Mouse (Mus musculus) CH12.LX (cell line): ENCODE measurements around the gene Mrpl3. TPM values are rescaled to one million over a fixed set of nuclear protein-coding genes. Genes with fewer than 3 reads are reported as not detected.

Experiments
- DNase-seq: peaks from one replicate; pipeline ENCODE4 v3.0.0-alpha.2; 2013; ENCODE audit errors: extremely low read depth
- H3K27ac ChIP-seq: 2 replicates; pipeline ENCODE4 v1.5.1; 2012; ENCODE audit warnings: low read depth, mild to moderate bottlenecking, control low read depth, moderate library complexity; ENCODE audit not compliant: insufficient read depth
- H3K27me3 ChIP-seq: replicated peaks from 2 replicates; pipeline ENCODE3; 2012; ENCODE audit warnings: inconsistent platforms
- H3K36me3 ChIP-seq, 2 experiments: replicated peaks in 1 of 2; 2 replicates each; pipeline versions ENCODE3 to v1.6.1; 2012; ENCODE audit warnings: inconsistent platforms in 1 of 2, low read length in 1 of 2, mild to moderate bottlenecking in 1 of 2, mixed read lengths in 1 of 2, moderate library complexity in 1 of 2; ENCODE audit not compliant: control insufficient read depth in 1 of 2, insufficient read depth in 1 of 2
- H3K4me1 ChIP-seq, 2 experiments: 2 replicates each; pipeline ENCODE4 v1.6.1; 2012; ENCODE audit warnings: inconsistent platforms in 1 of 2, moderate library complexity in 1 of 2; ENCODE audit not compliant: insufficient read depth in 2 of 2, control insufficient read depth in 1 of 2
- H3K4me2 ChIP-seq: 2 replicates; pipeline ENCODE4 v1.6.1; 2012; ENCODE audit warnings: low read depth, mild to moderate bottlenecking, control low read depth; ENCODE audit not compliant: poor library complexity, insufficient read depth, severe bottlenecking
- H3K4me3 ChIP-seq, 3 experiments: fragments of 150-350 bp in 1 of 3; sonication (generic) in 1 of 3; replicated peaks in 1 of 3; 2 replicates each; pipeline versions ENCODE3 to v1.5.1; 2011 to 2012; ENCODE audit warnings: low read depth in 2 of 3, low read length in 2 of 3, mild to moderate bottlenecking in 2 of 3, moderate library complexity in 2 of 3, control low read depth in 1 of 3, improper control_type of control experiment in 1 of 3, inconsistent platforms in 1 of 3, mixed read lengths in 1 of 3; ENCODE audit not compliant: poor library complexity in 1 of 3
- H3K79me2 ChIP-seq: replicated peaks from 2 replicates; pipeline ENCODE4 v1.6.1; 2012; ENCODE audit warnings: mild to moderate bottlenecking, moderate library complexity; ENCODE audit not compliant: control insufficient read depth, poor library complexity, insufficient read depth, severe bottlenecking; ENCODE audit errors: extremely low read depth
- H3K9ac ChIP-seq: 2 replicates; pipeline ENCODE4 v1.6.1; 2012; ENCODE audit warnings: low read depth, mild to moderate bottlenecking, control low read depth, moderate library complexity; ENCODE audit not compliant: insufficient read depth
- H3K9me3 ChIP-seq: replicated peaks from 2 replicates; pipeline ENCODE3; 2012; ENCODE audit warnings: low read length, inconsistent platforms, mixed read lengths
- BHLHE40 ChIP-seq: IDR thresholded peaks from 2 replicates; pipeline ENCODE4 v1.6.1; 2011; ENCODE audit warnings: mild to moderate bottlenecking, low read depth, low read length, improper control_type of control experiment
- CTCF ChIP-seq, 2 experiments: IDR thresholded peaks in 1 of 2; conservative IDR thresholded peaks in 1 of 2; 2 replicates each; pipeline ENCODE4 v1.5.1; 2011 to 2012; ENCODE audit warnings: low read depth in 2 of 2, low read length in 2 of 2, improper control_type of control experiment in 1 of 2, inconsistent platforms in 1 of 2, mild to moderate bottlenecking in 1 of 2, moderate library complexity in 1 of 2
- E2F4 ChIP-seq: IDR thresholded peaks from 2 replicates; pipeline ENCODE4 v1.6.1; 2011; ENCODE audit warnings: low read depth, low read length, improper control_type of control experiment; ENCODE audit not compliant: insufficient replicate concordance
- ELF1 ChIP-seq: IDR thresholded peaks from 2 replicates; pipeline ENCODE4 v1.6.1; 2014; ENCODE audit warnings: low read depth, mild to moderate bottlenecking, inconsistent platforms, low read length, improper control_type of control experiment
- EP300 ChIP-seq: IDR thresholded peaks from 2 replicates; pipeline ENCODE4 v1.6.1; 2011; ENCODE audit warnings: low read length, improper control_type of control experiment
- ETS1 ChIP-seq: conservative IDR thresholded peaks from 2 replicates; pipeline ENCODE4 v1.6.1; 2012; ENCODE audit warnings: low read depth, mild to moderate bottlenecking, inconsistent platforms, low read length, improper control_type of control experiment, moderate library complexity
- HCFC1 ChIP-seq: IDR thresholded peaks from 2 replicates; pipeline ENCODE4 v1.6.1; 2012; ENCODE audit warnings: low read depth, mild to moderate bottlenecking, inconsistent platforms, low read length, improper control_type of control experiment
- IRF4 ChIP-seq: IDR thresholded peaks from 2 replicates; pipeline ENCODE4 v1.6.1; 2014; ENCODE audit warnings: low read depth, mild to moderate bottlenecking, inconsistent platforms, low read length, improper control_type of control experiment
- JUND ChIP-seq: conservative IDR thresholded peaks from 2 replicates; pipeline ENCODE4 v1.6.1; 2011; ENCODE audit warnings: low read depth, low read length, improper control_type of control experiment
- MAFK ChIP-seq: IDR thresholded peaks from 2 replicates; pipeline ENCODE4 v1.6.1; 2011; ENCODE audit warnings: low read length, improper control_type of control experiment; ENCODE audit not compliant: insufficient replicate concordance
- MAZ ChIP-seq: IDR thresholded peaks from 2 replicates; pipeline ENCODE4 v1.6.1; 2012; ENCODE audit warnings: low read depth, mild to moderate bottlenecking, inconsistent platforms, low read length, improper control_type of control experiment, moderate library complexity
- MEF2A ChIP-seq: IDR thresholded peaks from 2 replicates; pipeline ENCODE4 v1.6.1; 2014; ENCODE audit warnings: low read depth, mild to moderate bottlenecking, inconsistent platforms, low read length, improper control_type of control experiment, borderline replicate concordance
- MXI1 ChIP-seq: IDR thresholded peaks from 2 replicates; pipeline ENCODE4 v1.6.1; 2011; ENCODE audit warnings: mild to moderate bottlenecking, low read depth, low read length, improper control_type of control experiment
- MYC ChIP-seq: IDR thresholded peaks from 2 replicates; pipeline ENCODE4 v1.6.1; 2011; ENCODE audit warnings: low read depth, mild to moderate bottlenecking, improper control_type of control experiment, low read length
- NELFE ChIP-seq: IDR thresholded peaks from 2 replicates; pipeline ENCODE4 v1.6.1; 2011; ENCODE audit warnings: low read depth, low read length, improper control_type of control experiment
- PAX5 ChIP-seq: IDR thresholded peaks from 2 replicates; pipeline ENCODE4 v1.6.1; 2012; ENCODE audit warnings: low read length, inconsistent platforms, mixed read lengths
- POLR2A ChIP-seq: IDR thresholded peaks from 2 replicates; pipeline ENCODE4 v1.6.1; 2011; ENCODE audit warnings: low read depth, mild to moderate bottlenecking, improper control_type of control experiment, low read length
- RCOR1 ChIP-seq: conservative IDR thresholded peaks from 2 replicates; pipeline ENCODE4 v1.6.1; 2012; ENCODE audit warnings: low read depth, mild to moderate bottlenecking, inconsistent platforms, low read length, improper control_type of control experiment
- SIN3A ChIP-seq: IDR thresholded peaks from 2 replicates; pipeline ENCODE4 v1.6.1; 2012; ENCODE audit warnings: low read length, improper control_type of control experiment, inconsistent platforms
- ZKSCAN1 ChIP-seq: IDR thresholded peaks from 2 replicates; pipeline ENCODE4 v1.6.1; 2012; ENCODE audit warnings: low read depth, inconsistent platforms, low read length, improper control_type of control experiment, borderline replicate concordance
- ZMIZ1 ChIP-seq: IDR thresholded peaks from 2 replicates; pipeline ENCODE4 v1.6.1; 2012; ENCODE audit warnings: low read depth, mild to moderate bottlenecking, inconsistent platforms, low read length, improper control_type of control experiment
- dilution Hi-C: fragments of 300-500 bp; cut with MboI; formaldehyde crosslinking; loops from 2 replicates; pipeline ENCODE4 v1.14.3; 2020; ENCODE audit warnings: low sequenced_read_pairs; ENCODE audit not compliant: extremely low pct_unique_long_range_greater_than_20kb, extremely low pct_ligation_motif_present
- in situ Hi-C: fragments of 300-500 bp; cut with MboI; formaldehyde crosslinking; loops from 3 replicates; pipeline ENCODE4 v1.14.3; 2019; ENCODE audit warnings: low sequenced_read_pairs, low pct_ligation_motif_present, low pct_unique_long_range_greater_than_20kb, mixed read lengths
- polyA plus RNA-seq: library from polyadenylated mRNA; unstranded; fragments of >175 nt; gene quantifications from 2 replicates; pipeline ENCODE4 v1.2.1, GENCODE M21; 2012; ENCODE audit warnings: low read depth; ENCODE audit not compliant: insufficient read length
- total RNA-seq, 2 experiments: library from RNA; depleted of rRNA; stranded (reverse); fragments of 300-350 nt in 1 of 2; fragments of >200 nt in 1 of 2; gene quantifications; 2 replicates each; pipeline ENCODE4 v1.2.3; 2012 to 2014

Mrpl3 gene
- total and polyA plus RNA-seq, 3 experiments = 106 to 224 (median 185) TPM

DNA sequence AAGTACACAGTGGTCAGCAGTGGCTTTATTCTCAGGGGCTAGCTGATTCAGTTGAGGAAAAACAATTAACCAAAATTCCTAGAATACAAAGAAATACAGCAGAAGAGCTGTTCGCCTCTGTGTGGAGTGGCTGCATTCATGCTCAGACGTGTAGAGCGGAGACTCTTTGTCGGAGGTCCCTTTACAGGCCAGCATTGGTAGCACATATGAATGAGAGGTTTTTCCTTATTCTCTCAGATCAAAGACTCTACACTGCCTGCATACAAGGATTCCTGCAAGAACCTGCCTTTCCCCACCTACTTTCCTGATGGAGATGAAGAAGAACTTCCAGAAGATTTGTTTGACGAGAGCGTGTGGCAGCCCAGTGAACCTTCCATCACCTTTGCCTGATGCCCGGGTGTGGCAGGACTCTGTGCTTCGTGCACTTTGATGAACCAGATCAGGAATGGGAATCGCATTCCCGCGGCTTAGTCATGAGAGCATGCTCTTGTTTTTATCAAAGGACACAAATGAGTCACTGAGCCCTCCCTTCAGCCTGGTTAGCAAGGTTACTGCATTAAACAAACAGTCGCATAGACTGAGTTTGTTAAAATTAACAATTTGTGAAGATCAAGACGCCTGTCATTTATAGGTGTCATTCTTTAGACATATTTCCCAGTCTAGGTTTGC, 23.9 kb downstream of the Mrpl3 start:
- Histone ChIP-seq H3K9ac (no peak overlapping the region), H3K4me2 (no peak overlapping the region), H3K79me2 (no peaks in the 10 kb centered on the region), H3K4me3 (no peak overlapping the region), H3K27ac (no peak overlapping the region)
- TF ChIP-seq MAZ (no peak), NELFE (no peak), IRF4 (no peak), BHLHE40 (no peak), ELF1 (no peak), CTCF (conservative IDR thresholded peaks at IDR 0.05 in 1 of 2, IDR thresholded peaks at IDR 0.05 in 1 of 2; ENCODE audit: low read depth in 2 of 2, low read length in 2 of 2) (no peak), PAX5 (no peak), JUND (no peak), E2F4 (no peak), MAFK (no peak), ZMIZ1 (no peak), EP300 (no peak), RCOR1 (no peak), MYC (no peak)
- TF ChIP-seq, all 38 proteins: peak for 0
- DNase-seq = no peak
- no peaks in the 10 kb centered on the region for H3K4me1 ChIP-seq
- in situ Hi-C loops (no loop called here), dilution Hi-C loops (no loop called here)
- no peaks in the 10 kb centered on the region for H3K27me3 ChIP-seq
- H3K36me3 ChIP-seq = peaks cover 53 to 73% of the 10 kb centered on the region in 2 experiments
- no peaks in the 10 kb centered on the region for H3K9me3 ChIP-seq

DNA sequence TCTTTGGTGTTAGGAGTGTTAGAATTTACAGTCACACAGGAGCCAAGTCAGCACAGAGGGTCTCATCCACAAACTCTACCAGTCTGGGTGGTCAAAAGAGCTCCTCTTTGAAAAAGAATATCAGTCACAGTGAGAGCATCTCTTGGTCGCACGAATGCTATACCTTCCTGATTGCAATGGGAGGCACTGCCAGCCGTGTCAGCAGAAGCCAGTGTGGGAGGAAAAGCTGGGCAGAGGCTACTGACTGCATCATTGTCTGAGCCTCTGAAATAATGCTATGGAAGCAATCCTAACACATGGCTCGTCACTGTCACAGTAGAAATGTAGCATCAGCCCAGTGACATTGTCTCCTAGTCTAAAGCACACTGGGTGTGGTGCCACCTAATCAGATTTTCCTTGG, 25.4 kb downstream of the Mrpl3 start:
- in situ Hi-C loops = no loop called here
- no peak overlapping the region for H3K4me2 ChIP-seq

More for the DNA sequence above, 25.4 kb downstream of the Mrpl3 start:
- dilution Hi-C loops = no loop called here
- H3K9ac ChIP-seq = no peak overlapping the region
- H3K27ac ChIP-seq = no peak overlapping the region; the same call in 1 of the 2 replicates
- no peaks in the 10 kb centered on the region for H3K4me1 ChIP-seq
- no peaks in the 10 kb centered on the region for H3K9me3 ChIP-seq
- H3K27me3 ChIP-seq = no peaks in the 10 kb centered on the region
- no peak overlapping the region for H3K4me3 ChIP-seq
- peaks cover 39 to 57% of the 10 kb centered on the region in 2 experiments for H3K36me3 ChIP-seq
- TF ChIP-seq POLR2A (no peak), ELF1 (no peak), MEF2A (no peak), CTCF (conservative IDR thresholded peaks at IDR 0.05 in 1 of 2, IDR thresholded peaks at IDR 0.05 in 1 of 2; ENCODE audit: low read depth in 2 of 2, low read length in 2 of 2) (no peak), ETS1 (no peak), NELFE (no peak), SIN3A (no peak), HCFC1 (no peak), ZKSCAN1 (no peak), MXI1 (no peak)
- H3K79me2 ChIP-seq = no peaks in the 10 kb centered on the region
- no peak for DNase-seq
